Mouse (Mus musculus): ENCODE results near the gene Rbbp8nl. TPM values are rescaled to one million over a fixed set of nuclear protein-coding genes. Genes with fewer than 3 reads are reported as not detected.

Rbbp8nl gene
- polyA plus RNA-seq, 1 experiment: not detected

DNA sequence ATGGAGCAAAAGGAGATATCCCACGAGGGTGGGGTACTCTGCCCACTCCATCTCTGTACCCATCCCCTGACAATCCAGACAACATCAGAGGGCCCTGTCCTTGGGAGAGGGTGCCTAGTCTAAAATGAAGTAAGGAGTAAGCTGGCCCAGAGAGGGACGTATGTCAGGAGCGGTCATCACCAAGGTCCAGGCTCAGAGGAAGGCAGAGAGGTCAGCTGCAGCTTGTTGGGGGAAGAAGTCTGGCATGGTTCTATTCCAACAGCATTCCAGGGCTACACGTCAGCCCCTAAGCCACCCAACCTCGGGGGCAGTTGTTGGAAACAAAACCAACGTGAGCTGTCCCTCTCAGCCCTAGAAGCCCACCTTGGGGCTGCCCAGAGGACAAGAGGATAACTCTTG lies 61.6 kb downstream of the Rbbp8nl start:
- H3K27ac ChIP-seq (ENCODE audit: control insufficient read depth, insufficient read depth, low read depth, low read length): no peak overlapping the region
- TF ChIP-seq CTCF (IDR thresholded peaks at IDR 0.05; ENCODE audit: control insufficient read depth, insufficient read depth, insufficient replicate concordance, low read depth, low read length) (no peak), POLR2A (IDR thresholded peaks at IDR 0.05; ENCODE audit: control insufficient read depth, low read depth, low read length) (no peak)
- no peaks in the 10 kb centered on the region for H3K27me3 ChIP-seq (ENCODE audit: control insufficient read depth, insufficient read depth, low read length)
- no peak overlapping the region for H3K4me3 ChIP-seq (ENCODE audit: control insufficient read depth, low read depth, low read length)
- H3K4me1 ChIP-seq (ENCODE audit: control insufficient read depth, insufficient read depth, low read length): peaks cover 21% of the 10 kb centered on the region
- no peaks in the 10 kb centered on the region for H3K36me3 ChIP-seq (ENCODE audit: control insufficient read depth, insufficient read depth, low read length)

Other genes starting within 250 kb of the Rbbp8nl start
- 38.5 and 42.6 TPM in 2 replicates for gene Psma7, start 247.4 kb downstream of the Rbbp8nl start, polyA plus RNA-seq (2012; rRNA removed)
- 4.0 TPM in 2 replicates for gene Ss18l1, start 247.4 kb downstream of the Rbbp8nl start, polyA plus RNA-seq (2012; rRNA removed)
- gene Mtg2, start 219.3 kb downstream of the Rbbp8nl start, polyA plus RNA-seq (2012; rRNA removed): 7.0 and 7.8 TPM in 2 replicates
- 5.1 and 5.9 TPM in 2 replicates for gene Hrh3, start 185.4 kb downstream of the Rbbp8nl start, polyA plus RNA-seq (2012; rRNA removed)
- 16.0 and 18.5 TPM in 2 replicates for gene Osbpl2, start 170.6 kb downstream of the Rbbp8nl start, polyA plus RNA-seq (2012; rRNA removed)
- gene Adrm1, start 118.4 kb downstream of the Rbbp8nl start, polyA plus RNA-seq (2012; rRNA removed): 107 and 114 TPM in 2 replicates
- 7.5 and 8.3 TPM in 2 replicates for gene Lama5, start 64.0 kb downstream of the Rbbp8nl start, polyA plus RNA-seq (2012; rRNA removed)
- gene Rps21, start 32.5 kb downstream of the Rbbp8nl start, polyA plus RNA-seq (2012; rRNA removed): 703 and 848 TPM in 2 replicates
- gene Cables2, start 16.4 kb downstream of the Rbbp8nl start, polyA plus RNA-seq (2012; rRNA removed): 23.9 and 24.2 TPM in 2 replicates
- gene Gata5, start 44.8 kb upstream of the Rbbp8nl start, polyA plus RNA-seq (2012; rRNA removed): 0.10 TPM in 2 replicates
- gene Slco4a1, start 166.4 kb upstream of the Rbbp8nl start, polyA plus RNA-seq (2012; rRNA removed): 0.15 and 1.6 TPM in 2 replicates
- 0.43 and 0.55 TPM in 2 replicates for gene Ntsr1, start 210.1 kb upstream of the Rbbp8nl start, polyA plus RNA-seq (2012; rRNA removed)